Mouse (Mus musculus): ENCODE measurements around the gene Susd3.

Susd3 gene

DNA sequence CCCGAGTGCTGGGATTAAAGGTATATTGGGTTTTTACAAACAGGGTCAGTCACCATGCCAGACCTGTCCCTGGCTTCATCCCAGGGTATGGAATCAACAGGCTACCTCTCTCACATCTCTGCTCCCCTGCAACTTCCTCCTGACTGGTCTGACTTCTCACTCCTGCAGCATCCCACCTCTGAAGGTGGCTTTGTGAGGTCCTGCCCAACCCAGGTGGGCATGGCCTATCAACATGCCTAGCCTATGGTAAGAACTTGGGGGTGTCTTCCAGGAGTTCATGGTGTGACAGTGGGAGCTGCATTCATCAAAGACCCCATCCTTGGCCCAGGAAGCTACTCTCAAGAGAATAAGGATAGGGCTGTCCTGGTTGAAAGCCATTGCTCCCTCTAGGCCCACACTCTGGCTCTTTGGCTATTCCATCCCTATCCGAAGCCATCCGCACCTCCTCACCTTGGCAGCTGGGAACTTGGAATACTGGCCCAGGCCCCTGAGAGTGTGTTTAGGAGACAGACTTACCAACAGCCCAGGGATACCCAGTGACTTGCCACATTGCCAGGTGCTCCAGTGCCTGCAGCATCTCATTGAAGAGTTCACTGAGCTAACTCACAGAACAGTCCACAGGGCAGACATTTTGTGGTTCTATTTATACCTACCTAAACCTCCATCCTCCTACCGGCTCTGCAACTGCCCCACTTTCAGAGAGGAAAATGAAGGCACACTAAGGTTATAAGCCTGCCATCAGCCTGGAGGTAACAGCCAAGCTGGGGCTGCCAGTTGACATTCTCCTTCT lies 35.6 kb downstream of the Susd3 start:
- no peak for DNase-seq (ENCODE audit: low spot score)

DNA sequence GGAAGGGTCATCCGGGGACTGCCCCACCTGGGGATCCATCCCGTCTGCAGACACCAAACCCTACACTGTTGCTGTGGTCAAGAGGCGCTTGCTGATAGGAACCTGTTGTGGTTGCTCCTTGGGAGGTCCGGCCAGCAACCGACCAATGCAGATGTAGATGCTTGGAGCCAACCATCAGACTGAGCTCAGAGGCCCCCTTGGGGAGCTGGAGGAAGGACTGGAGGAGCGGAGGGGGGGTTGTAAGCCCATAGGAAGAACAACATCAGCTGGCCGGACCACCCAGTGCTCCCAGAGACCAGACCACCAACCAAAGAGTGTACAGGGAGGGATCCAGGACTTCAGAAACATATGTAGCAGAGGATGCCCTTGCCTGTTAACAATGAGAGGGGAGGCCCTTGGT lies 39.2 kb downstream of the Susd3 start:
- no peak for DNase-seq (ENCODE audit: low spot score)

DNA sequence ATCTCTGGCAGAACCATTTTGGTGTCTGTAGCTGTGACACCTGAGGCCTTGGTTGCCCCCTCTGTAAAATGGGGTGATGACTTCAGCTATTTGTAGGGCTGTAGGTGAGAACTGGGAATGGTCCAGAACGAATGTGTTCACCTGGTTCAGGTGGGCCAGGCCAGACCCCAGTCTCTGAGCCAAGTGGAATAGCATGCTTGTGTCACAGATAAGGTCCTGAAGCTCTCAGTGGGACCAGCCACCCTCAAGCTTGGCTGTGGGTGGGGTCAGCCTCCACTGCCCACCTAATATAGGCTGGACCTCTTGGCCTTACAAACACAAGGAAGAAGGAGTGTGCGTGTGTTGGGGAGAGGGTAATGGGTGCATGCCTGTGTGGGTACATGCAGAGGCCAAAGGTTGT lies 42.2 kb downstream of the Susd3 start:
- DNase-seq (ENCODE audit: low spot score) = no peak

DNA sequence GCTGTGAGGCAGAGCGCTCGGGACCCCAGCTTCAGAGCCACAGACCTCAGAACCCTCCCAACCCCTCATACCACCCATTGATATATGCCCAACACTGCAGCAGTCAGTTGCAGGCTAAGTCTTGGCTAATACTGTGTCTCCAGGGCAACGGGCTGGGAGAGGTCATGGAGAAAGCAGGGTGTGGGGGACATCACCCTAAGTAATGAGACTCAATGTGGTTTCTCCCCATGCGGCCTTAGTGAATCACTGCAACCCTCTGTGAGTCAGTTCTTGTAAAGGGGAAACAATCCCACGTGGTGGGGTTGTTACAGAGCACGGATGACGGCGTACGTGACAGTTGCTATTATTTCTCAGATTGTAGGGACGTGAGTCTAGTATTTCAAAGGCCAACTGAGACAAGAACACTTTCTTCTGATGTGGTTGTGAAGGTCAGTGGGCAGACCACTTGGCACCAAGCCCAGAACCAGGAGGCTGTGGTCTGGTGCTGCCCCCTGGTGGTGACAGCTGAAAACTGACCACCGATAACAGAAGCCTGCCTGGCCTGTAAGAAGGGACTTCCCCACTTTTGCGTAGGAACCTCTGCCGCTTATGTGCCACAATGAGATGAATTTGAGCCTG lies 43.0 kb downstream of the Susd3 start:
- peak; percentile 95 for DNase-seq (ENCODE audit: low spot score)

DNA sequence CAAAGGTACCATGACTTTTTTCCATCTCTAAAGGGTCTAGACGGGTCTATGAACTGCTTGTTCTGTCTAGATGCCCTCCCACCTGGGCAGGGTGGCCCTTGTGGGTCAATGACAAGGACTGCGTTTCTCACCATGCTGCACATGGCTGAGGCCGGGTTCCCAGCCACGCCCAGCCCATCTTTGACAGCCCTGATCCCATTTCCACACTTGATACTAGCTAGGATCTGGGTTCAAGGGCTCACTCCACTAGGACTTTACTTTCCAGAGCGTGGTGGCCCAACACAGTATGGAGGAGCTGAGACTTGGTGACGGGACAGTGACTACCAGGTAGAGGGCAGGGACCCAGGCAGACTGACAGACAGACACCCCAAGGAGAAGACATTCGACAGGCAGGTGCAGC lies 46.0 kb downstream of the Susd3 start:
- DNase-seq (ENCODE audit: low spot score) = no peak

DNA sequence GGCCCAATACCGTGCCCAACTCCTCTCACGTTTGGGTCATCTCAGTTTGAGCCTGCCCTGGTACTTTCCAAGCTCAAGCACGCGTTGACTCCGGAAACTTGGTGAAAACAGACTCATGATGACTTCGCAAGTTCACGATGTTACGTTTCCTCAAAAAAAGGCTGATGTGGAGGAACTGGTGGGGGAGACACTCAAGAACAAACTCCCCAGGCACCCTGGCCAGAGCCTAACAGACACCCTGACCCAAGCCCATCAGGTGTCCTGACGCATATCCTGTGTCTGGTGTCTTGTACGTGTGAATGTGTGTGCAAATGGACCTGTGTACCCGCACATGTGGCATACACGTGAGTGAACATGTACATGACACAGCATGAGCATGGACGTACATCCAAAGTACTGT lies 47.8 kb downstream of the Susd3 start:
- no peak for DNase-seq (ENCODE audit: low spot score)

DNA sequence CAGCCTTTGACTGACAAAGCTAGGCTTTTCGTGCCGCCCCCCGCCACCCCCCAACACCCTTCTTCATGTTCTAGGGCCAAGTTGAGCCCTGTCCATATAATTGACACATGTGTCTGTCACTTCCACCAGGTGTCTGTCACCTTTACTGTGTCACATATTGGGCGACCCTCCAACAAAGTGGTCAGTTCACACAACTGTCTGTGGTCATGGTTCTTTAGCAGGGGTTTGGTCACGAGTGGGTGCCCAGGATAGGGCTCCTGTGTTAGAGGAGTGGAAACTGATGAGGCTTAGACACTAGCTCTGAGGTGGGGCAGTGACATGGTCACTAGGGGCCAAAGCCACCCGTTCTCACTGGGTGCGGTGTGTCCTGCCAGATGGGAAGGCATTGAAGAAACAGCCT lies 48.6 kb downstream of the Susd3 start:
- DNase-seq (ENCODE audit: low spot score) = no peak

DNA sequence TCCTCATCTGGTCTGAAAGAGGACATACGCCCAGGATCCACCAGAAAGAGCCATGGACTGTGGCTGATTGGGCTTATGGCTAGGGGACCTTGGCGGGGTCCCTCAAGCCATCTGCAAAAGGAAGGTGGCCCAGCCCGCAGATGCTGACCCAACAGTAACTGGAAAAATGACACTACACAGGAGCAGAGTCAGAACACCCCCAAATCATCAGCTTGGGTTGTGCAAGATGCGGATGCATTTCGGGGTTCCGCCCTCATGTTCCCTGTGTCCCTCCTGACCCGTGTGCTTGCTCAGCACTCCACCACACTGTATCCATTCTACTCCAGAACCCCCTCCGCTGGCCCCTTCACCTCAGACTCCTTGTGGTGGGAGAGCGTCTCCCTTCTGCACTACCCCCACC lies 49.8 kb downstream of the Susd3 start:
- no peak for DNase-seq (ENCODE audit: low spot score)

DNA sequence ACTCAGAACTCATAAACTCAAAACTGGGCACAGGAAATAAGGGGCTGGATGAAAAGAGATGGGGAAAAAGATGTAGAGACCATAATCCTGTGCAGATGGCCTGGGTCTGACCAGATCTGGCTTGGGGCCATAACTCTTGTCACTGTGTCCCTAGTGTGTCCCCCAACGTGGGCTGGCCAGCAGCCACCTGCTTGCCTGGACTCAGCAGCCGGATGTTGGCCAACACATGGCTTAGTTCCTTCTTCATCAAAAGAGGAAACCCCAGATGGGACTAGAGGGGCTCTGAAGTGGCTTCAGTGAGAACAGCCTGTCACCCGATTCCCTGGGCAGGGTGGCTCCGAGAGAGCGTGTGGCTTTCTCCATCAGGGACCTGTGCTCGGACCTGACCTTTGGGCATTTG lies 51.7 kb downstream of the Susd3 start:
- DNase-seq (ENCODE audit: low spot score) = no peak

DNA sequence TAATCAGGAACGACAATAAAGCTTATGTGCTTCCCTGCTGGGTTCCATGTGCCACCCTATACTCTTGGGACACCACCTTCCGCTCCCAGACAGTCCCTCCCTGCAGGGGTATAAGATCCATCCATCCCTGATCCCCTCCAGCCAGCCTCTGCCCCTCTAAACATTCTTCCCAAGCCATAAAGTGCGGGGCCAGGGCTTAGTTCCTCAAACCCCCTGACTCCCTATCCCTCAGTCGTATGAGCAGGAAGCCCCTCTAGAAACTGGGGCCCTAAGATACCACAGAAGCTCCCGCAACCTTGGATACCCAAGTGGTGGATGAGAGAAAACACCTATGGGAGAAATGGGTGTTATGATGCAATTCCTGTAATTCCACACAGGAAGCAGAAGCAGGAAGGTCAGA lies 52.3 kb downstream of the Susd3 start:
- DNase-seq (ENCODE audit: low spot score) = no peak

DNA sequence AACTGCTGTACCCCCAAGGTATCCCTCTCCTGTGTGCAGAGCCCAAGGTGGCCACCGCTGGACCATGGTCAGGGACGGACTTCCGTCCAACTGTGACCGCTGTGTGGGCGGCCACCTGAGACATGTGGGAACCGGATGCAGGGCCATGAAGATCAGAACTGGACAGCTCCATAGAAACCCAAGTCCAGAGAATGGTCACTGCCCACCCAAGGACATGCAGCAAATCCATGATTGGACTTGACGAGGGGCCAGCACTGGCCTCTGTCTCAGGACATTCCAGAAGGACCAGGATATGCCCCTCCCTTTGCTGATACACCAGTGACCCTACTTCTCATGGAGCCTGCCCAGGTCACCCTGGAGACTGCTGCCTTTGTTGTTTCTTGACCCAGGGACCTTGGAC lies 52.9 kb downstream of the Susd3 start:
- no peak for DNase-seq (ENCODE audit: low spot score)

DNA sequence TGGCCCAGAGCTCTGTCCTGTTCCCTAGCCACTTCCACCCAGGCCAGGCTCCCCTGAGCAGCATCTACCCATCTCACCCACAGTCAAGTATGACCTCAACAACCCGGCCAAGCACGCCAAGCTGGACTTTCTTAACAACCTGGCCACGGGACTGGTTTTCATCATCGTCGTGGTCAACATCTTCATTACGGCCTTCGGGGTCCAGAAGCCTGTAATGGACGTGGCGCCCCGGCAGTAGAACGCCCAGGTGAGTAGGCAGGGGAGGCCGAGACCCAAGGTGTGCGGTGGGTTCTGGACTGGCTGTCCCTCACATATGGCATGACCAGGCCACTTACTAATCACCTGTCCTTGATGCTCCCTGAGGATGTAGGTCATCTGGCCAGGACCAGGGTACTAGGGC lies 53.7 kb downstream of the Susd3 start:
- no peak for DNase-seq (ENCODE audit: low spot score)

DNA sequence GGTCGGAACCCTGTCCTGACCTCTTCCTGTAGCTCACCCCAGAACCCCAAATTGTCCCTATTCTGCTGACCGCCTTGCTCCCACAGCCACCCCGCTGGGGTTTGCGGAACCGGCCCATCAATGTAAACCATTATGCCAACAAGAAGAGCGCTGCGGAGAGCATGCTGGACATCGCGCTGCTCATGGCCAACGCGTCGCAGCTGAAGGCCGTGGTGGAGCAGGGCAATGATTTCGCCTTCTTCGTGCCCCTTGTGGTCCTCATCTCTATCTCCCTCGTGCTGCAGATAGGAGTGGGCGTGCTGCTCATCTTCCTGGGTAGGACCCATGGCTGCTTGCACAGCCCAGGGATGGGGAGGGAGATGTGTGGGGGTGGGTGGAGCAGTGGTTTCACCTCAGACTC lies 54.9 kb downstream of the Susd3 start:
- DNase-seq (ENCODE audit: low spot score) = no peak

DNA sequence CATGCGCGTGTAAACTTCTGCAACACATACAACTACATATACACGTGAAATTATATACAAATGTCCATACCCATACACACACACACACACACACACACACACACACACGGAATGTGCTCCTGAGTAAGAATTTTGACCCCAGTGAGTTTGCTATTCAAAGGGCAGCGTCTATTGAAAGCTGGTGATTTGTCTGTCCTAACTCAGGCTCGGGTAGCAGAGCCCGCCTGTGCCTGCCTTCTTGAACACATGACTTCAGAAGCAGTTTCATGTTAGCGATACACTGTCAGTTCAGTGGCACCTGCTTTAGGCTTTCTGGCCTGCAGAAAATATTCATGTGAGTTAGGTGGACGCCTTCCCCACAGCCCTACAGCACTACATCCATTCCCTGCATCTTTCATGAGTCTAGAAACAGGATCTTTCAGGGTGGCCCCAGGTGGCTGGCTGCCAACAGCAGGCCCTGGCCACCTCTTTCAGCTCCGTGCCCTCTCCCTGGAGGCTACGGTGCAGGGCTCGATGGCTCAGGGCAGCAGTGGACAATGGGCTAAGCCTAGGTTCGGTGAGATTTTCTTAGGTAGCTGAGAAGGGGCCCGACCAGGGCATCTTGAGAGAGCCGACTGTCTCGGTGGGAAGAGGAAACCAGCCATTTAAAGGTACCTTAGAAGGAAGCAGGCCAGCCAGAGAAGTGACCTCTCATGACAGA lies 56.2 kb downstream of the Susd3 start:
- DNase-seq (ENCODE audit: low spot score) = no peak

DNA sequence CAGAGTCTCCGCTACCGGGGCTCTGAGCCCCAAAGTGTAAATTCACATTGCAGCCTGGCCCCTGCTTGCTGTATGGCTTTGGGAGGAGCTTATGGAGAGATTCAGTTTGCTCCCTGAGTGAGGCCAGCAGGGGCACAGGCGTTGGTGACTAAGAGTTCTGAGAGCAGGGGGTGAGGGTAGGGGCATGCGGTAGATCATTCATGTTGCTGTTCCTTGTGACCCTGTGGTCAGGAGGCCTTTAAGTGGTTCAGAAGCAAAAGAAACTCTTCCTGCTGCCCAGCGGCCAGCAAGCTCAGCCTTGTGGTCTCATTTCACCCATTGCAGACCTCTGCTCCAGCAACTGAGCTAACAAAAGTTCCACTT lies 56.9 kb downstream of the Susd3 start:
- no peak for DNase-seq (ENCODE audit: low spot score)

DNA sequence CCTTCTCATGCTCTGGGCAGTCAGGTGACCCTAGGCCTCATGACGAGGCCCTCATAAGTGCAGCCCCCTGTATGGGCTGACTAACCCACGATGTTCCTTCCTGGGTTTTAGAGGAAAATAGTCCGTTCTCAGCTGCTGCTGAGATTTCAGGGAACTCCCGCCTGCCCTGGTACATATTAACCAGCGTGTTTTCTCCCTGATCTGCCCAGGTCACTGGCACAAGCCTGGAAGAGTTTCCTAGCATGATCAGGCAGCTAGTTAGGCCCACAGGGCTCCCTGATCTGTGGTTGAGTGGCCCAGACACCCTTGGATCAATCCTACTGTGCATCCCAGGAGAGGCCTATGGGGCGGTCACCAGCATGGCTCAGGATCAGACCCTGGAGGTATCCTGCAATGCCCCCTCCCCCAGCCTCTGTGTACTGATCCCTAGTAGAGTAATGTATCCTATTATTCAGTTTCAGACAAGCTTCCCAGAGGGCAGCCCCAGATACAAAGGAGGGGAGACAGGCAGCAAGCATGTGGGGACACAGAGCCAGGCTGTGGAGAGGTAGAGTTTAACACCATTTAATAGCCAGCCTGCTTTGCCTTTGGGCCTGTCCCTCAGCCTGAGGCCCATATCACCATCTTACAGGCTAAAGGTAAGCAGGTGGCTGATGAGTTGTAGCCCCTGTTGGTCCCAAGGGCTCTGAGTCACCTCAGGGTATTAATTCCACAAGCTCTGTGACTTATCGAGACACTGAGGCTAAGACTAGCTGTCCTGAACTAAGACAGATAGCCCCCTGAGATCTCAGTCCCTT lies 57.4 kb downstream of the Susd3 start:
- DNase-seq (ENCODE audit: low spot score) = no peak

DNA sequence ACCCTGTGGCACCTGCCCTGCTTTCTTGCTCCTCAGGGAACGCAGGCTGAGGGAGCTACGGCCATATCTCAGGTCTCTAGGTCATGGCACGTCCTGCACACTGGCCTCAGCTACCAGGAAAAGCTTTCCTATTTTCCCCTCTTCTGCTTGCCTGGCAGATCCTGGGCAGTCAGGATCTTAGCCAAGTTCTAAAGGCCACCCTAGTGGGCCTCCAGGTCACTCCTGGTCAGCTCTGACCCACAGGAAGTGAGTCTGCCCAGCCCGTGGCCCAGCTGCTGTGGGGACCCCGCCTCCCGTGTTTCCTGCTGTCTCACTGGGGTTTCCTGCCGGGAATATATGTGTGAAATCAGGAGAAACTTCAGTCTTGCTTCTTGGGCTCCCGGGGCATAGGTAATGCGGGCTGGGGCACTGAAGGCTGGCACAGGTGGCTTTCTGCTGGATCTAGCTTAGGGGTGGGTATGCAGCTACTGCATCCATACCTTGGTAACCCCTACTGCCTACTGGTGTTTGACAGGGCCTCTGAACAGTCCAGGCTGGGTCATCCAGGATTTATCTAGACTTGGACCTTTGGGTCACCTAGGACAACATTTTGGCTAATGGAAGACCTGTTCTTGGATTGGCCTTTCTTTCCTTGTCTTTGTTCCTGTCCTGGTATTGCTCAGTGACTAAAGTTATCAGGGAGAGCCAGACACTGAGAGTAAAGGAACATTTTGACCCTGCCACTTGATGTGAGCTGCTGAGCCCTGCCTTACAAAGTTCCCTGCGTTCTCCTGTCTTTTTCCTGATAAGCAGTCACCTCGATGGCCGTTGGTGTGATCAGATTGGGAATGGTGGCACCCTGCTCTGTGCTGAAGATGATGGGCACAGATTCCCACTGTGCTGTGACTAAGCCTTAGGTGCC lies 58.3 kb downstream of the Susd3 start:
- no peak for DNase-seq (ENCODE audit: low spot score)

DNA sequence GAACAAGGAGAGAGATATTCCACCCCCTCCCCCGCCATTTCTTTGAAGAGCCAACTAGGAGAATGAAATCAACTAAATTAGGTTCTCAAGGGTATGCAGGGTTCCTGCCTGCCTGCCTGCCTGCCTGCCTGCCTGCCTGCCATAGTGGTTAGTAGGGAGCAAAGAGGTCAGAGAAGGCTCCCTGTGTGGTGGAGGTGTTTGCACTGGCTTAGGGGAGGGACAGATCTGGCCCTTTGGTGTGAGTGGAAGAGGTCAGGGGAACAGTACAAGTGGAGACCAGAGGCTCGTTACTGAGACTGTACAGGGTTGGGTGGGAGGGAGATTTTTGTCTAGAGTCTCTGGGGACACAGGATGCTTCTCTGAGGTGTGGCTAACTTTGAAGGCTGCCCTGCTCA lies 59.5 kb downstream of the Susd3 start:
- no peak for DNase-seq (ENCODE audit: low spot score)

DNA sequence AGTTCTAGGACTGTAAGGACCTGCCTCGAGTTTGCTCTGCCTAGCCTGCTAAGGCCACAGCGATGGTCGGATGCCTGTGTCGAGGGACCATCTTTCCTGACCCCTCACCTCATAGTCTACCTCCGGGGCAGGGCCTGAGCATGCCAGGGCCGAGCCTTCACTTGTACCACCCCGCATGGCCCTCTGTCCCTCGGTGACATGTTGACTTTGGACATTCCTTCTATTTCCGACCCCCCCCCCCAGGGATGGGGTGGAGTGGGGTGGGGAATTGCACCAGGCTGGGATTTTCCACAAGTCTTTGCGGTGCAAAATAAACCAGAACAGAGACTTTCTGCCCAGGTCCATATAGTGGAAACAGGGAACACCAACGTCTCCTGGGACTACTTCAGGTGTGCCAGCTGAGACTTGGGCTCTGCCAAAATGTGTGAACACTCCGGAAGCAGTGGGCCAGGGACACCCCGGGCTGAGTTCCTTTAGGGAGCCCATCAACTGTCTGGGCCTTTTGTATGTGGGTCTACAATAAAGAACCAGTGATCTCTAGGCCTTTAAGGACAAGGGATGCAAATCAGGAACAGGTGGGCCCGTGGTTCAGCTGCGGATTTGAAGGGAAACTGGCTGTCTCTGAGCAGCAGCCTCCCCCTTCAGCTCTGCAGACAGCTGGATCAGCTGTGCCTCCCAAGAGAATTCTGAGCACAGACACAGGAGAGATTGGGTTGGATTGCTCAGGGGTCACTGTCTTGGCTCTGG lies 60.1 kb downstream of the Susd3 start:
- no peak for DNase-seq (ENCODE audit: low spot score)

DNA sequence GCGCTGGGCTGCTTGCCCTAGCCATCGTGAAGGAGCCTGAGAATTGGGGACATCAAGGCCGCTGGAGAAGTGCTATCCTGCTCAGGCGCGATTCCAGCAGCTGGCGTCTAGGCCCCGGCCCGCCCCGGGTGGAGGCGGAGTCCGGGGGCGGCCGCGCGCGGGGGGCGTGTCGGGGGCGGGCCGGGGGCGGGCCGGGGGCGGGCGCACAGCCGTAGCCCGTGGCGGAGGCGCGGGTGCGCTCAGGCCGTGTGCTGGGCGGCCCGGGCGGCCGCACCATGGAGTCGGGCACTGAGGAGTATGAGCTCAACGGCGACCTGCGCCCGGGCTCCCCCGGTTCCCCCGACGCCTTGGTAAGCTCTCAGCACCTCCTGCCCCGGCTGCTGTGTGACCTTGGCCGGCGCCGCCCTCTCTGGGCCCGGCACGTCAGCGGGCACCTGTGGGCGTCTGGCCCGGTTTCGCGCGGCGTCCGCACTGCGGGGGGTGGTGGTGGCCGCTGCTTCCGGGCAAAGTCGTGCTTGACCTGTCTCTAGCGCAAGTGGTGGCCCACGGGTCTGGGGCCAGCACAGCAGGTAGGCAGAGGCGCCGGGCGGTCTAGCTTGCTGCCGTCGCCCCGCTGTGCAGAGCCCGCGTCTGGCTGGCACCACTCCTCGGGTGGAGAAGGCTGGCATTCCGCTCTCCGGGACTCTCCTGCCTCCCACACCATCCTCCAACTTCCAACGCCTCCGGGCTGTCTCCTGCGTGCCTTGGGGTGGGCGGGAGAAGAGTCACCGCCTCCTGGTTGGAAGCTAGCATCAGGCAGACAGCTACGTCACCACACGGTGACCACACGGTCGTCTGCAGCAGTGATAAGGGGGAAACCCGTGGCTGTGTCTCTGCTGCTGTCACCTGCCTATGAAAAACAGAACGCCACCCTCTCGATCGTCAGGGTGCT lies 61.0 kb downstream of the Susd3 start, which contains the start of gene Ninj1:
Gene Ninj1, plus strand, starts transcription at position 198 of the 931 bp plus-strand sequence.
- peak; percentile 91 for DNase-seq (ENCODE audit: low spot score)
